Mouse (Mus musculus) limb, embryonic 14.5 days (tissue): ENCODE data around the gene Zfp160. TPM values are rescaled to one million over a fixed set of nuclear protein-coding genes. Genes with fewer than 3 reads are reported as not detected.

Experiments
- ATAC-seq: fragments of 200-750 bp; cut with Nextera tagmentation; 2 replicates; pipeline ENCODE4 v1.8.0; 2017; ENCODE audit warnings: low read depth, moderate number of reproducible peaks, moderate TSS enrichment; ENCODE audit not compliant: low FRiP score
- DNase-seq: peaks from one replicate; pipeline ENCODE4 v3.0.0-alpha.2; 2015; ENCODE audit warnings: low spot score
- H3K27ac ChIP-seq: fragments of 300-500 bp; sonication (generic); replicated peaks from 2 replicates; pipeline ENCODE4 v1.5.1; 2014; ENCODE audit warnings: low read depth, mild to moderate bottlenecking, low read length, moderate library complexity, mixed read lengths
- H3K27me3 ChIP-seq: fragments of 300-500 bp; sonication (generic); 2 replicates; pipeline ENCODE4 v1.6.1; 2014; ENCODE audit warnings: low read length, mixed read lengths; ENCODE audit not compliant: control insufficient read depth, insufficient read depth
- H3K36me3 ChIP-seq: fragments of 300-500 bp; sonication (generic); 2 replicates; pipeline ENCODE4 v1.6.1; 2014; ENCODE audit warnings: mild to moderate bottlenecking, low read length, moderate library complexity, mixed read lengths; ENCODE audit not compliant: control insufficient read depth, insufficient read depth
- H3K4me1 ChIP-seq: fragments of 300-500 bp; sonication (generic); 2 replicates; pipeline ENCODE4 v1.6.1; 2014; ENCODE audit warnings: antibody characterized with exemption, low read length, mixed read lengths; ENCODE audit not compliant: control insufficient read depth, insufficient read depth
- H3K4me2 ChIP-seq: fragments of 300-500 bp; sonication (generic); replicated peaks from 2 replicates; pipeline ENCODE4 v1.6.1; 2014; ENCODE audit warnings: low read depth, mild to moderate bottlenecking, low read length, moderate library complexity; ENCODE audit not compliant: severe bottlenecking
- H3K4me3 ChIP-seq: fragments of 300-500 bp; sonication (generic); replicated peaks from 2 replicates; pipeline ENCODE4 v1.5.1; 2014; ENCODE audit warnings: low read length
- H3K9ac ChIP-seq: fragments of 300-500 bp; sonication (generic); 2 replicates; pipeline ENCODE4 v1.6.1; 2014; ENCODE audit warnings: mild to moderate bottlenecking, low read depth, low read length, moderate library complexity; ENCODE audit not compliant: severe bottlenecking
- H3K9me3 ChIP-seq: fragments of 300-500 bp; sonication (generic); 2 replicates; pipeline ENCODE4 v1.6.1; 2016; ENCODE audit warnings: low read length; ENCODE audit not compliant: control insufficient read depth
- POLR2A ChIP-seq: fragments of 200-500 bp; IDR thresholded peaks from 2 replicates; pipeline ENCODE4 v1.8.0; 2012; ENCODE audit warnings: inconsistent platforms, mild to moderate bottlenecking, moderate library complexity, borderline replicate concordance; ENCODE audit not compliant: insufficient read depth, insufficient read length; ENCODE audit errors: extremely low read depth
- WGBS: fragments of 180-500 bp; shearing (Covaris S2); extraction: QIAGEN DNeasy Blood & Tissue Kit; methylation state at CpG from one replicate; pipeline ENCODE4 v1.1.7; 2014; 5-methylcytosine and 5-hydroxymethylcytosine counted together
- polyA plus RNA-seq, 2 experiments: library from polyadenylated mRNA; depleted of rRNA in 1 of 2; stranded (reverse) in 1 of 2; unstranded in 1 of 2; fragments of >200 nt; fragmentation: Nextera tagmentation in 1 of 2; extraction: Ambion mirVana in 1 of 2; gene quantifications; 2 replicates each; pipeline versions ENCODE4 v1.2.1 to v1.2.3; 2012 to 2014

The Zfp160 gene
- polyA plus RNA-seq (2012; rRNA removed): 19.7 and 24.5 TPM in 2 replicates
- 19.0 and 19.8 TPM in 2 replicates for polyA plus RNA-seq (2014; fragmentation: Nextera tagmentation; extraction: Ambion mirVana)

- WGBS: 6% methylated on average over 36 of the region's 36 CpGs
Measured at GRCm38 (mm10) chr17:21008382-21009331, at the start of gene Zfp160. Zfp160 (plus strand) TSS chr17:21008903.

GRCm38 (mm10) chr17:20960386-20960785 is 48.3 kb upstream of the Zfp160 start:
- H3K4me1 ChIP-seq: no peaks in the 10 kb centered on the region
- ATAC-seq: no peak
- DNase-seq: no peak

More at GRCm38 (mm10) chr17:21008382-21009331, at the start of gene Zfp160:
- H3K4me2 ChIP-seq: peak within 1 kb of the TSS; percentile 78
- peak; percentile 42; the same call in 1 of the 2 replicates for TF ChIP-seq POLR2A
- peak within 1 kb of the TSS; percentile 75 for H3K4me3 ChIP-seq
- H3K36me3 ChIP-seq: peaks cover 17% of the 10 kb centered on the region
- DNase-seq (peak; percentile 93), ATAC-seq (peak; percentile 98)
- peaks cover 7% of the 10 kb centered on the region for H3K4me1 ChIP-seq
- peak within 1 kb of the TSS; percentile 78 for H3K9ac ChIP-seq
- H3K27me3 ChIP-seq: no peaks in the 10 kb centered on the region
- H3K27ac ChIP-seq: peak within 1 kb of the TSS; percentile 83
- no peaks in the 10 kb centered on the region for H3K9me3 ChIP-seq

GRCm38 (mm10) chr17:20965421-20965820 is 43.3 kb upstream of the Zfp160 start:
- DNase-seq: no peak
- no peak overlapping the region for H3K4me3 ChIP-seq
- no peak overlapping the region for H3K9ac ChIP-seq
- TF ChIP-seq POLR2A: no peak
- no peaks in the 10 kb centered on the region for H3K27me3 ChIP-seq
- H3K27ac ChIP-seq: no peak overlapping the region
- H3K36me3 ChIP-seq: peaks cover 90% of the 10 kb centered on the region
- ATAC-seq: no peak
- H3K4me1 ChIP-seq: no peaks in the 10 kb centered on the region
- 80% methylated on average over 4 of the region's 4 CpGs for WGBS
- no peaks in the 10 kb centered on the region for H3K9me3 ChIP-seq
- no peak overlapping the region for H3K4me2 ChIP-seq

More at GRCm38 (mm10) chr17:20960386-20960785, 48.3 kb upstream of the Zfp160 start:
- Histone ChIP-seq H3K9me3 (no peaks in the 10 kb centered on the region), H3K4me2 (no peak overlapping the region), H3K27me3 (no peaks in the 10 kb centered on the region), H3K4me3 (no peak overlapping the region), H3K36me3 (peaks cover 99% of the 10 kb centered on the region), H3K27ac (no peak overlapping the region), H3K9ac (no peak overlapping the region)
- 94% methylated on average over 5 of the region's 5 CpGs for WGBS
- no peak for TF ChIP-seq POLR2A

- no peak overlapping the region for H3K4me2 ChIP-seq
- no peaks in the 10 kb centered on the region for H3K4me1 ChIP-seq
- no peaks in the 10 kb centered on the region for H3K9me3 ChIP-seq
- H3K36me3 ChIP-seq: peaks cover 77% of the 10 kb centered on the region
- no peak overlapping the region for H3K9ac ChIP-seq
- ATAC-seq (no peak), DNase-seq (no peak)
- no peak overlapping the region for H3K27ac ChIP-seq
- H3K4me3 ChIP-seq: no peak overlapping the region
- no peak for TF ChIP-seq POLR2A
- no peaks in the 10 kb centered on the region for H3K27me3 ChIP-seq
Measured at GRCm38 (mm10) chr17:20966681-20967080, 42.0 kb upstream of the Zfp160 start.

- Histone ChIP-seq H3K27me3 (no peaks in the 10 kb centered on the region), H3K9ac (no peak overlapping the region), H3K9me3 (no peaks in the 10 kb centered on the region), H3K4me2 (no peak overlapping the region), H3K4me3 (no peak overlapping the region), H3K4me1 (no peaks in the 10 kb centered on the region), H3K36me3 (no peaks in the 10 kb centered on the region), H3K27ac (no peak overlapping the region)
- no peak for TF ChIP-seq POLR2A
- 69% methylated on average over 2 of the region's 2 CpGs for WGBS
- DNase-seq: no peak
- no peak for ATAC-seq
Measured at GRCm38 (mm10) chr17:20993716-20994115, 15.0 kb upstream of the Zfp160 start.
